Mouse (Mus musculus) ES-E14 (cell line): ENCODE measurements around the gene Srgap1.

Source experiments
- CHD2 ChIP-seq: IDR thresholded peaks from 2 replicates; pipeline ENCODE4 v1.6.1; 2014; ENCODE audit warnings: mild to moderate bottlenecking, low read depth, low read length, inconsistent platforms
- HCFC1 ChIP-seq: IDR thresholded peaks from 2 replicates; pipeline ENCODE4 v1.6.1; 2012; ENCODE audit warnings: low read length, inconsistent platforms, borderline replicate concordance; ENCODE audit not compliant: insufficient read depth
- ZC3H11A ChIP-seq: IDR thresholded peaks from 2 replicates; pipeline ENCODE4 v1.6.1; 2012; ENCODE audit warnings: low read depth, mild to moderate bottlenecking, inconsistent platforms, low read length, borderline replicate concordance
- ZNF384 ChIP-seq: IDR thresholded peaks from 2 replicates; pipeline ENCODE4 v1.6.1; 2012; ENCODE audit warnings: low read depth, low read length, inconsistent platforms

DNA sequence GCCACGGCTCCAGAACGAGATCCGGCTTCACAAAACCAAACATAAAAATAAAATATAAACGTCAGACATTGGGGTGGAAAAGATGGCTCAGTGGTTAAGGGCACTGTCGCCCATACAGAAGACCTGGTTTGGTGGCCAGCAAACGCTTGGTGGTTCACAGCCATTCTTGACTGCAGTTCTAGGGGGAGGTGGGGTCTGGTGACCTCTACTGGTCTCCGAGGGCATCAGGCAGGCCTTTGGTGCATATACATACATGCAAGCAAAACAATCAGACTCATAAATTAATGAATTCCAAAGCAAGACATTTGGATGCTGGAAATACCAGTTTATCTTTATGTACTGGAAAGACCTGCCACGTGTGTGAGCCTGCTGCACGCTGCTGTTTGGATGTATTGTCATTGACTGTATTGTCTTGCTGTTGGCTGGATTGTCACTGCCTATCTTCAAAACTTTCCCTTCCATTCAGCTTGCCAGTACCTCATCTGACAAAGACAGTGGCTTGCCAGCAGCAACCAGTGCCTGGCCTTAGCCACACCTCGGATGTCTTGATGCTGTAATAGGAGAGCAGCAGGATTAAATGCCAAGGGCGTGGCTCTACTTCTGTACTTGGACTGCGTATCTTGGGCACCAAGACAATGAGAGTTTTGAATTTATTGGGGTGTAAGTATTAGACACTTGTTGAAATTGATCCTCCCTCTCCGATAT is 282.5 kb downstream of the Srgap1 start:
- no peak for TF ChIP-seq CHD2
- TF ChIP-seq HCFC1 = no peak
- no peak for TF ChIP-seq ZNF384
- TF ChIP-seq ZC3H11A = no peak
